Mouse (Mus musculus): Measurements from ENCODE around the gene Syne2. TPM values are rescaled to one million over a fixed set of nuclear protein-coding genes. Genes with fewer than 3 reads are reported as not detected.
"Not testable (repeated sequence)": the region's sequence is repeated elsewhere in the genome, so short reads cannot be mapped to it uniquely, and the experiment has no call there.

The Syne2 gene
- 41.4 and 51.6 TPM in 2 replicates for polyA plus RNA-seq (2015; fragmentation: Nextera tagmentation; extraction: Ambion mirVana)

DNA sequence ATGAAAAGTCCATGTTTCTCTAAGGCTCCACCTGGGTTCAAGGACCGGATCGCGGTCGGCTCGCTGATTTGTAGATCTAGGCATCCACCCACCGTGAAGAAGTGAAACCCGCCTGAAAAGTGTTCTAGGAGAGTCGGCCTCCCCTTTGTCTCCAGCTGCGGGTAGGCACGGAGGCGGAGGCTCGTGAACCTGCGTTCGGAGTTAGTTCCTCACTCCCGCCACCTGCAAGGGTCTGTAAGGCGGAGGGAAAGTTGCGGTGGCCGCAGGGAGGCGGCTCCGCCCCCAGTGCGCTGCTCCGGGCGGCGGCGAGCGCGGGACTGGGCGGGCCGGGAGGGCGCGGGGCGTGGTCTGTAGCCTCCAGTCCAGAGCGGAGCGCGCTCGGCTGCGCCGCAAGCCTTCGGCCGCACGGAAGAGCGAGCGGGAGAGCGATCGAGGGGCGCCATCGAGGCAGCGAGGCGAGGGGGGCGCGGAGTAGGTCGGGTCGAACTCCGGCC is at the start of gene Syne2:
TSS of gene Syne2 (plus strand) at position 176 of the 494 bp plus-strand sequence.
- peaks cover 6% of the 10 kb centered on the region; the same call in 1 of the 2 replicates for H3K4me1 ChIP-seq (ENCODE audit: control insufficient read depth, insufficient read depth, low read length)
- peak within 1 kb of the TSS; percentile 92 for H3K4me3 ChIP-seq (ENCODE audit: low read depth, low read length)
- WGBS = under 1% methylated on average over 52 of the region's 54 CpGs
- H3K36me3 ChIP-seq (ENCODE audit: control insufficient read depth, insufficient read depth, low read length) = no peaks in the 10 kb centered on the region
- peak; percentile 93 for ATAC-seq
- H3K27me3 ChIP-seq (ENCODE audit: control insufficient read depth, insufficient read depth, low read depth, low read length) = no peaks in the 10 kb centered on the region
- peak within 1 kb of the TSS; percentile 82 for H3K9ac ChIP-seq (ENCODE audit: low read depth, low read length)
- H3K9me3 ChIP-seq (replicated peaks; ENCODE audit: control insufficient read depth, low read length, poor library complexity, severe bottlenecking) = no peaks in the 10 kb centered on the region
- peak within 1 kb of the TSS; percentile 86 for H3K4me2 ChIP-seq (ENCODE audit: low read length)
- H3K27ac ChIP-seq (ENCODE audit: low read length) = peak within 1 kb of the TSS; percentile 60

DNA sequence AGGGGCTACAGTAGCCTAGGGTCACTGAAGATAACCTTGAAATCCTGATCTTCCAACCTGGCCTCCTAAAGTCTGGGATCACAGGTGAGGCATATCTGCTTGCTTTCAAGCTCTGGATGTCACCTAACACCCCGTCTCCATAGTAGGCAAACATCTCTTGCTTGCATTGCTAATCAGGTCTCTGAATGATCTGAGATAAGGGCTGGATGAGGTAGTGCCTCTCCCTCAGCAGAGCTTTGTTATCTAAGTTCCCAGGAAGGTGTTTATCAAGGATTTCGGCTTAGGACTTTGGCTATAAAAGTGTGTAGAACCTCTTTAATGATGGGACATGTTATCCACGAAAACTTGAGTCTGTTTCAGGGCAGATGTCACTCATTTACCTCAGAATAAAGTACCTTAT is 46.5 kb upstream of the Syne2 start:
- ATAC-seq = no peak
- Histone ChIP-seq H3K4me2 (ENCODE audit: low read length) (no peak overlapping the region), H3K9ac (ENCODE audit: low read depth, low read length) (no peak overlapping the region), H3K4me3 (ENCODE audit: low read depth, low read length) (no peak overlapping the region), H3K27me3 (ENCODE audit: control insufficient read depth, insufficient read depth, low read depth, low read length) (no peaks in the 10 kb centered on the region), H3K36me3 (ENCODE audit: control insufficient read depth, insufficient read depth, low read length) (no peaks in the 10 kb centered on the region), H3K9me3 (replicated peaks; ENCODE audit: control insufficient read depth, low read length, poor library complexity, severe bottlenecking) (no peaks in the 10 kb centered on the region; the same call in 1 of the 2 replicates), H3K27ac (ENCODE audit: low read length) (no peak overlapping the region), H3K4me1 (ENCODE audit: control insufficient read depth, insufficient read depth, low read length) (no peaks in the 10 kb centered on the region)
- 67% methylated on average over 3 of the region's 3 CpGs for WGBS

DNA sequence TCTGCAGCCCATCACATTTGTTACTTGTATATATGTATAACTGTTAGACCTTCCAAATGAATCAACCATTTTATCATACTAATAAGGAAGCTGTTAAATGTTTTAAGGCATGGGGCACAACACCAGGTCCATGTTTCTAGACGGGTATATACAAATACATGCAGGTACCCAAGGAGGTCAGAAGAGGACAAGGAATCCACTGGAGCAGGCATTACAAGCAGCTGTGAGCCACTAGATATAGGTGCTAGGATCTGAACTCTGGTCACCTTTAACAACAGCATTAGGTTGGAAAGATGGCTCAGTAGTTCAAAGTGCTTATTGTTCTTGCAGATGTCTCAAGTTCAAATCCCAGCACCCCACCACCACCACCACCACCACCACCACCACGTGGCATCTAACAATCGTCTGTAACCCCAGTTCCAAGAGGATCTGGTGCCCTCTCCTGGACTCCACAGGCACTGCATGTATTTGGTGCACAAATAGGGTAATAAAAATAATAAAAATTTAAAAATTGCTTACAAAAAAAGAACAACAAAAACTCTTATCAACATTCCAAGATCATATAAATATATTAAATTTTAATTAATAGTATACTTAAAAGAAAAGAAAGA is 45.4 kb upstream of the Syne2 start:
- no peaks in the 10 kb centered on the region for H3K27me3 ChIP-seq (ENCODE audit: control insufficient read depth, insufficient read depth, low read depth, low read length)
- no peak overlapping the region for H3K27ac ChIP-seq (ENCODE audit: low read length)
- no peak overlapping the region for H3K4me3 ChIP-seq (ENCODE audit: low read depth, low read length)
- H3K9ac ChIP-seq (ENCODE audit: low read depth, low read length) = no peak overlapping the region
- no peaks in the 10 kb centered on the region for H3K36me3 ChIP-seq (ENCODE audit: control insufficient read depth, insufficient read depth, low read length)
- H3K9me3 ChIP-seq (replicated peaks; ENCODE audit: control insufficient read depth, low read length, poor library complexity, severe bottlenecking) = no peaks in the 10 kb centered on the region; the same call in 1 of the 2 replicates
- no peaks in the 10 kb centered on the region for H3K4me1 ChIP-seq (ENCODE audit: control insufficient read depth, insufficient read depth, low read length)
- ATAC-seq = no peak
- H3K4me2 ChIP-seq (ENCODE audit: low read length) = no peak overlapping the region
- 29% methylated on average over 3 of the region's 3 CpGs for WGBS

DNA sequence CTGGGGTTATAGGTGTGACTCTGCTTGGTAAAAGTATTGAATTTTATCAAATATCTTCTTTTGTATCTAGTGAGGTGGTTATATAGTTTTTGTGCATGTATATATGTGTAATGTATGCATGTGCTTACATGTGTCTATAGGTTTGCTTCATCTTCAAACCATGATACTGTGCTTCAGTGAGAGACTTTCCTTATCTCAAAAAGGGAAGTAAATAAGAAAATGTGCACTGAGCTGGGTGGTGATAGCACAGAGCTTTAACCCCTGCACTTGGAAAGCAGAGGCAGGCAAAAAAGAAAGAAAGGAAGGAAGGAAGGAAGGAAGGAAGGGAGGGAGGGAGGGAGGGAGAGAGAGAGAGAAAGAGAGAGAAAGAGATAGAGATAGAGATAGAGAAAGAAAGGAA is 36.5 kb upstream of the Syne2 start:
- H3K9me3 ChIP-seq (replicated peaks; ENCODE audit: control insufficient read depth, low read length, poor library complexity, severe bottlenecking) = no peaks in the 10 kb centered on the region
- no peaks in the 10 kb centered on the region for H3K27me3 ChIP-seq (ENCODE audit: control insufficient read depth, insufficient read depth, low read depth, low read length)
- H3K36me3 ChIP-seq (ENCODE audit: control insufficient read depth, insufficient read depth, low read length) = no peaks in the 10 kb centered on the region
- no peak overlapping the region for H3K4me3 ChIP-seq (ENCODE audit: low read depth, low read length)
- ATAC-seq = no peak
- no peak overlapping the region for H3K27ac ChIP-seq (ENCODE audit: low read length)
- no peak overlapping the region for H3K4me2 ChIP-seq (ENCODE audit: low read length)
- H3K9ac ChIP-seq (ENCODE audit: low read depth, low read length) = no peak overlapping the region
- no peaks in the 10 kb centered on the region for H3K4me1 ChIP-seq (ENCODE audit: control insufficient read depth, insufficient read depth, low read length)

DNA sequence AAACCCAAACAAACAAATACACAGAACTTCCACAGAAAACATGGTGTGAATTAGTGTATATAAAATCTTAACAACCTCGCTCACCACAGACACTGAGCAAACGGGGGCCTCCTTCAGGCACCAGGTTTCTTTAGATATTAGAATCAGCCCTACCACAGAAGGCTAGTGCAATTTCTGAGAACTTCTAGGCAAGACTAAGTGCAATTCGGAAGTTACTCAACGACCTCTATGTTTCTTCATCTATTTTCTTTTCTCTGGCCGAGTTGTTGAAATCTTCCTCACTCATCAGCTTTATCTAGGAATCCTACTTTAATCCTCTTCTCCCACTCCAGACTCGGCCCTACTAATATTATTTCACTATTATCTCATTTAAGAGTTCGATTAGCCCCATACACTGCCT is 35.9 kb upstream of the Syne2 start:
- no peak for ATAC-seq
- no peaks in the 10 kb centered on the region for H3K36me3 ChIP-seq (ENCODE audit: control insufficient read depth, insufficient read depth, low read length)
- no peak overlapping the region for H3K4me3 ChIP-seq (ENCODE audit: low read depth, low read length)
- H3K4me1 ChIP-seq (ENCODE audit: control insufficient read depth, insufficient read depth, low read length) = no peaks in the 10 kb centered on the region
- no peaks in the 10 kb centered on the region for H3K27me3 ChIP-seq (ENCODE audit: control insufficient read depth, insufficient read depth, low read depth, low read length)
- H3K4me2 ChIP-seq (ENCODE audit: low read length) = no peak overlapping the region
- no peak overlapping the region for H3K9ac ChIP-seq (ENCODE audit: low read depth, low read length)
- H3K9me3 ChIP-seq (replicated peaks; ENCODE audit: control insufficient read depth, low read length, poor library complexity, severe bottlenecking) = no peaks in the 10 kb centered on the region
- no peak overlapping the region for H3K27ac ChIP-seq (ENCODE audit: low read length)
- 88% methylated on average over 7 of the region's 7 CpGs for WGBS

DNA sequence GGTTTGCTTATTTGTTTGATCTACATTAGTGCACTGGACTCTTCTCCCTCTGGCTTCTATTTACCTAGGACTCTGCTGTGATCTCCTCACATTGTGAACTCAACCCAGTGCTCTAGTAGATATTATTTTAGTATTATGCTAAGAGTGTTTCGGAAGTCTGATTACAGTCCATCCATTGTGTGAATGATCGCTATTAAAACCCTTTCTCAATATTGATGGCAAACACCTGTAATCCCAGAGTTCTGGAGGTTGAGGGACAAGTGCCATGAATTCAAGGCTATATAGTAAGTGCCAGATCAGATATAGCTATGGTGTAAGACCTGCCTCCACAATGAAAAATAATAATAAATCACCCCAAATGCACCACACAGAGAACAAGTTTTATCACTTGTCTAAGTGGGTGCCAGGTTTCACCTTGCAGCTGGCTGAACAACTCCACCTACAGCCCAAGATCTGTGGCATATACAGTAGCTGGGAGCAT is 33.6 kb upstream of the Syne2 start:
- Histone ChIP-seq H3K9me3 (replicated peaks; ENCODE audit: control insufficient read depth, low read length, poor library complexity, severe bottlenecking) (no peaks in the 10 kb centered on the region), H3K4me2 (ENCODE audit: low read length) (no peak overlapping the region), H3K36me3 (ENCODE audit: control insufficient read depth, insufficient read depth, low read length) (no peaks in the 10 kb centered on the region), H3K9ac (ENCODE audit: low read depth, low read length) (no peak overlapping the region), H3K27ac (ENCODE audit: low read length) (no peak overlapping the region), H3K27me3 (ENCODE audit: control insufficient read depth, insufficient read depth, low read depth, low read length) (no peaks in the 10 kb centered on the region), H3K4me1 (ENCODE audit: control insufficient read depth, insufficient read depth, low read length) (no peaks in the 10 kb centered on the region), H3K4me3 (ENCODE audit: low read depth, low read length) (no peak overlapping the region)
- 78% methylated on average over 2 of the region's 2 CpGs for WGBS
- ATAC-seq = no peak

DNA sequence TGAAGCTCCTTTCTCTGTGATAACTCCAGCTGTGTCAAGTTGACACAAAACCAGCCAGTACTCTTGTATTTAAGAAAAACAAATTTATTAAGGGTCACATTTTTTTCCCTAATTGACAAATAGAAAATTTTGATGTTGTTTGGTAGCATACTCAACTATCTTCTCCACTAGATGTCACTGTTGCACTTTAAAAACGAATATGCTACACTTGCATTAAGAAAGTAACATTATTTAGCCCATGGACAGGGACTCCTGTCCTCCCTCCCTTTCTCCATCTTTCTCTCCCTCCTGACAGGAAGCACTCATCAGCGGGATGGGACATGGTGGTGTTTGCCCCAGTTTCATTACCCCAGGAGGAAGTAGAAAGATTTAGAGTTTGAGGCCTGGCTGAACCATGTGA is 31.3 kb upstream of the Syne2 start:
- not testable (repeated sequence) for H3K9me3 ChIP-seq (replicated peaks; ENCODE audit: control insufficient read depth, low read length, poor library complexity, severe bottlenecking); H3K4me1 ChIP-seq (ENCODE audit: control insufficient read depth, insufficient read depth, low read length); H3K4me3 ChIP-seq (ENCODE audit: low read depth, low read length); H3K27me3 ChIP-seq (ENCODE audit: control insufficient read depth, insufficient read depth, low read depth, low read length); H3K36me3 ChIP-seq (ENCODE audit: control insufficient read depth, insufficient read depth, low read length); H3K9ac ChIP-seq (ENCODE audit: low read depth, low read length); ATAC-seq; H3K4me2 ChIP-seq (ENCODE audit: low read length); H3K27ac ChIP-seq (ENCODE audit: low read length)
- 8% methylated on average over 2 of the region's 2 CpGs for WGBS

DNA sequence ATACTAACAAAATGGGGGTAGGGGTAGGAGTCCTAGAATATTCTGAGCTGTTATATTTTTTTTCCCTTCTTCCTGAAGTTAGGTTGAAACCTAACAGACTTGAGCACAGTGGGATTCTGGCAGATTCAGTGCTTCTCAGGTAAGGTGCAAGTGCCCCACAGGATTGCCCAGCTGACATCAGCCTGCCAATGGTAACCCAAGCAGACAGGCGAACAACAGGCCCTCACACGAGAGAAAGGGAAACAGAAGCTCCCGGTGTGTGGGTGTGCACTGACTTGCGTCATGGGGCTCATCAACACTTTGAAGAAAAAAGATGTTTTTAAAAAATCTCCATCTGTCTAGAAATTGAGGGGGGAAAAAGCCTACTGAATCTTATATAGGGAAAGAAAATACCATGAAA is 28.5 kb upstream of the Syne2 start:
- Histone ChIP-seq H3K36me3 (ENCODE audit: control insufficient read depth, insufficient read depth, low read length) (no peaks in the 10 kb centered on the region), H3K4me2 (ENCODE audit: low read length) (no peak overlapping the region), H3K4me3 (ENCODE audit: low read depth, low read length) (no peak overlapping the region), H3K4me1 (ENCODE audit: control insufficient read depth, insufficient read depth, low read length) (no peaks in the 10 kb centered on the region), H3K27me3 (ENCODE audit: control insufficient read depth, insufficient read depth, low read depth, low read length) (no peaks in the 10 kb centered on the region), H3K9ac (ENCODE audit: low read depth, low read length) (no peak overlapping the region), H3K27ac (ENCODE audit: low read length) (no peak overlapping the region), H3K9me3 (replicated peaks; ENCODE audit: control insufficient read depth, low read length, poor library complexity, severe bottlenecking) (no peaks in the 10 kb centered on the region)
- ATAC-seq = no peak
- 58% methylated on average over 4 of the region's 4 CpGs for WGBS

DNA sequence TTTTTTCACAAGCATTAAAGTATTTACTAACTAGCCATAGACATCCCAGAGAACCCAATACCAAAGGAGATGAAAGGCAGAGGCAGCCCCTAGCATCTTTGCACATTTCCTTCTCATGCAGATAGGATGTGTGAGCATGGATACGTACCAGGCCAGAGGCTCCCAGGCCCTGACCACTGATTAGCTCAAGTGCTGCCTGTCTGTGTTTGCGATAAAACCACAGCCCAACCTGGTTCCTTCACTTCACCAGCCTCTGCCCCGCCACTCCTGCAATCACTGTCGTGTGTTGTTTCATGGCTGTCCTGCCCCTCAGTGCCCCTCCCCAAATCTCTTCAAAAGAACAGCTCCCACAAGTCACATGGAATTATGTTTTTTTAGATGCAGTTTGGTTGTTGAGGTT is 23.4 kb upstream of the Syne2 start:
- no peak for ATAC-seq
- Histone ChIP-seq H3K4me1 (ENCODE audit: control insufficient read depth, insufficient read depth, low read length) (no peaks in the 10 kb centered on the region), H3K27me3 (ENCODE audit: control insufficient read depth, insufficient read depth, low read depth, low read length) (no peaks in the 10 kb centered on the region), H3K4me3 (ENCODE audit: low read depth, low read length) (no peak overlapping the region), H3K4me2 (ENCODE audit: low read length) (no peak overlapping the region), H3K9me3 (replicated peaks; ENCODE audit: control insufficient read depth, low read length, poor library complexity, severe bottlenecking) (peaks cover 4% of the 10 kb centered on the region; the same call in 1 of the 2 replicates), H3K36me3 (ENCODE audit: control insufficient read depth, insufficient read depth, low read length) (no peaks in the 10 kb centered on the region), H3K27ac (ENCODE audit: low read length) (no peak overlapping the region), H3K9ac (ENCODE audit: low read depth, low read length) (no peak overlapping the region)
- WGBS = 56% methylated on average over 4 of the region's 4 CpGs
